Mouse (Mus musculus): Measurements from ENCODE around the gene Tmem179b. TPM values are rescaled to one million over a fixed set of nuclear protein-coding genes. Genes with fewer than 3 reads are reported as not detected.

The Tmem179b gene
- 34.0 and 34.8 TPM in 2 replicates for polyA plus RNA-seq (2012; ENCODE audit: insufficient read depth, insufficient read length, missing spikeins)

DNA sequence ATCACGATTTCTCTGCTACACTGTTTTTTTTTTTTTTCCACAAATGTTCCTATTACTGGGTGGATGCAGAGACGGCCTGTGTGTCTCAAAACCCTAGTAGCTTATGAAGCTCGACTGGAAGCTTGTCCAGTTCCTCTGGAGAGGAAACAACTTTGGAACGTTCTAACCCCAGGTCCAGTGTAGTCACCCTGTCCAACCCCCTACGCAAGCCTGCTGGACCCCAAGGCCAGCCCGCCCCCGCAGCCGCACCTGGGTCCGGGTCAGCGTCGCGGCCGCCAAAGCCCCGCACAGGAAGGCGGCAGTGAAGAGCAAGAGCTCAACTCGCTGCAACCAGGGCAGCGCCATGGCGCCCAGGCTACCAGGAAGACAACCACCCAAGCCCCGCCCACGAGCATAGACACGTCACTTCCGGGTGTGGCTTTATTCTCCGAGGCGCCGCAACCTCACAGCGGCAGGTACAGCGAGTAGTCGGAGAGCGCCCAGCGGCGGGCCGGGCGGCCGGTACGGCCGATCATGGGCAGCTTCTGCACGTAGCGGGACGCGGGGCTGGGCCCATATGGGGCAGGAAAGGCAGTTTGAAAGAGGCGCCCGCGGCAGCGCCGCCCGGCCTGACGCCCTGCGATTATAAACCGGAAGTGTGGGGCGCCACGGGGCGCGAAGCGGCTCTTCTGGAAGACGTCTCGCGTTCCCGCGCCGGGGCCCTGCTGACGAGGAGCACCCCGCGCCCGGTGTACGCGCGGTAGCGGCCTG, at the start of gene Tmem179b:
TSS of gene Tmem179b (minus strand) at position 382 of the 750 bp plus-strand sequence.
- Histone ChIP-seq H3K4me3 (ENCODE audit: insufficient read depth, low read depth, low read length) (peak within 1 kb of the TSS; percentile 90), H3K27ac (replicated peaks; ENCODE audit: low read depth, low read length) (peak within 1 kb of the TSS; percentile 87), H3K4me1 (ENCODE audit: control insufficient read depth, insufficient read depth, insufficient read length, low read length) (peaks cover 14% of the 10 kb centered on the region)

DNA sequence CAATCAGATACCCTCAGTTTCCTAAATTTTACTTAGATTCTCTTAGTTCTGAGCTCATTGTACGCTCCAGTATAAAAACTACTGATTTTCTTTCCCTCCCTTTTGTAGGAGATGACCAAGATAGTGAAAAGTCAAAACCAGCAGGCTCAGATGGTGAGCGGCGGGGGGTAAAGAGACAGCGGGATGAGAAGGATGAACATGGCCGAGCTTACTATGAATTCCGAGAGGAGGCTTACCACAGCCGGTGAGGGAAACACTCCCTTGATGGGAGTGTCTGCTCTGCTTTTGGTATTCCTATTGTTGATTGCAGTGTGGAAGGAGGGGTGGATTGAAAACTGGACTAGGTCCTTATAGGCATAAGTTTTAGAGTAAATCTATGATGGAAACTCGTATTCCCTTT, 48.4 kb upstream of the Tmem179b start:
- Histone ChIP-seq H3K4me3 (ENCODE audit: insufficient read depth, low read depth, low read length) (peak overlapping the region; percentile 10), H3K4me1 (ENCODE audit: control insufficient read depth, insufficient read depth, insufficient read length, low read length) (peaks cover 4% of the 10 kb centered on the region; the same call in 1 of the 2 replicates), H3K27ac (replicated peaks; ENCODE audit: low read depth, low read length) (no peak overlapping the region)

DNA sequence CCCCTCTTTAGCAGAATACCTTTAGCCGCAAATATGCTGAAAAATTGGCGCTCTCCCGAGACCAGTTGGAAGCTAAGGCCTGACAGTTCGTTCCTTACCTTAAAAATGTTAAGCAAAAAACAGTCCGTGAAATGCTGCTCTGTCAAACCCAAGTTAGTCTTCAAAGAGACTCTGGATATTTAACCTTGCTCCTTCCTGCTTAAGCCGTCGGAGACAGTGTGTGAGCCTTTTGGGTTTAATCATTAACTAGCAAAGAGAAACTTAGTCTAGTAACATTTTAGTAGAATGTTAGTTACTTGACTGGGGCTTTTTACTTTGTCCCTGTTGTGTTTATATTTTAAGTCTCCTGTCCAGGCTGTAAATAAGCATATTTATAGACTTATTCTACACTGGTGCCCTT, 46.9 kb upstream of the Tmem179b start:
- Histone ChIP-seq H3K4me3 (ENCODE audit: insufficient read depth, low read depth, low read length) (peak overlapping the region; percentile 85), H3K27ac (replicated peaks; ENCODE audit: low read depth, low read length) (peak overlapping the region; percentile 97), H3K4me1 (ENCODE audit: control insufficient read depth, insufficient read depth, insufficient read length, low read length) (peaks cover 4% of the 10 kb centered on the region; the same call in 1 of the 2 replicates)

DNA sequence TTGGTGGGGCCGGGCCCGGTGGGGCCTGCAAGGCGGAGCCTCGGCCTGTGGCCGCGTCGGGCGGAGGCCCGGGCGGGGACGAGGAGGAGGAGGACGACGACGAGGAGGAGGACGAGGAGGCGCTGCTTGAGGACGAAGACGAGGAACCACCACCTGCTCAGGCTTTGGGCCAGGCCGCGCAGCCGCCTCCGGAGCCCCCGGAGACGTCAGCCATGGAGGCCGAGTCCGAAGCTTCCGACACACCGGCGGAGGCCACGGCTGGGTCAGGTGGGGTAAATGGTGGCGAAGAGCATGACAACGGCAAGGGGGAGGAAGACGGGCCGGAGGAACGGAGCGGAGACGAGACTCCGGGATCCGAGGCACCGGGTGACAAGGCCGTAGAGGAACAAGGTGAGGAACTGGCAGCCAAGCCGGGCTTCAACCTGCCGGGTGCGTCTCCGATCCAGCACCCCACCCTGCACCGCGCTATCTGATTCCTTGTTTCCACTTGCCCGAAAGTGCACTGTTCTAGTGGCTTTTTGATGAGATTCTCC, 46.2 kb upstream of the Tmem179b start:
- H3K4me3 ChIP-seq (ENCODE audit: insufficient read depth, low read depth, low read length): peak overlapping the region; percentile 85
- H3K27ac ChIP-seq (replicated peaks; ENCODE audit: low read depth, low read length): peak overlapping the region; percentile 97
- H3K4me1 ChIP-seq (ENCODE audit: control insufficient read depth, insufficient read depth, insufficient read length, low read length): peaks cover 4% of the 10 kb centered on the region; the same call in 1 of the 2 replicates

DNA sequence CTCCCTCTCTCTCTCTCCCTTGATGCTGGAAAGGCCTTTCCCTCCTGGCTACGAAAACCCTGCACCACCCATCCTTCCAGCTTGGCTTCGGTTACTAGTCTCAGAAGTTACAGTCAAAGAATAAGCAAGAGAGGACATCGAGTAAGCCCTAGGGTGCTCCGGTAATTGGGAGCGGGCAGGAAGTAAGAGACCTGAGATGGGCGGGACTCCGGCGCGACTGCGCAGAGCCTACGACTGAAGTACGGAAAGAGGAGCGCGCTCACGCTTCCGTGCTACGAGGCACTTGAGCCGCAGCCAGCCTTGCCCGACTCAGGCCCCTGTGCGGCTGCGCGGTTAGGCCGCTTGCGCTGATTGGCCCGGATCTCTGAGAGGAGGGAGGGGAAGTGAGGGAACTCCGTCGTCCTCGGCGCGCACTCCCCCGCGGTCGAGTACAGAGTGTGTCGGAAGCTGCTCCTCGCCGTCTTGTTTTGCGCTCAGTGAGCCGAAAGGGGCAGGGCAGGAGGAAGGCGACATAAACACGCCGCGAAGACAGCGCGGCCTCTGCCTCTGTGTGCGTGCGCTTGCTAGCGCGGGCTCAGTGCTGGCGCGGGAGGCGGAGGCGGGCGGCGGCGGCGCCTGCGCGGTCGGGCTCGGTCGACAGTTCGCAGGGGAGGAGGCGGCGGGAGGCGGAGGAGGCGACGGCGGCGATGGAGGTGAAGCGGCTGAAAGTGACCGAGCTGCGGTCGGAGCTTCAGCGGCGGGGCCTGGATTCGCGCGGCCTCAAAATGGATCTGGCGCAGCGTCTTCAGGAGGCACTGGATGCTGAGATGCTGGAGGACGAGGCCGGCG, 45.5 kb upstream of the Tmem179b start, which contains the start of gene Hnrnpul2:
TSS of gene Hnrnpul2 (plus strand) at position 415 of the 828 bp plus-strand sequence.
- peak within 1 kb of the TSS; percentile 97 for H3K27ac ChIP-seq (replicated peaks; ENCODE audit: low read depth, low read length)
- peak within 1 kb of the TSS; percentile 85 for H3K4me3 ChIP-seq (ENCODE audit: insufficient read depth, low read depth, low read length)
- H3K4me1 ChIP-seq (ENCODE audit: control insufficient read depth, insufficient read depth, insufficient read length, low read length): peaks cover 4% of the 10 kb centered on the region; the same call in 1 of the 2 replicates

DNA sequence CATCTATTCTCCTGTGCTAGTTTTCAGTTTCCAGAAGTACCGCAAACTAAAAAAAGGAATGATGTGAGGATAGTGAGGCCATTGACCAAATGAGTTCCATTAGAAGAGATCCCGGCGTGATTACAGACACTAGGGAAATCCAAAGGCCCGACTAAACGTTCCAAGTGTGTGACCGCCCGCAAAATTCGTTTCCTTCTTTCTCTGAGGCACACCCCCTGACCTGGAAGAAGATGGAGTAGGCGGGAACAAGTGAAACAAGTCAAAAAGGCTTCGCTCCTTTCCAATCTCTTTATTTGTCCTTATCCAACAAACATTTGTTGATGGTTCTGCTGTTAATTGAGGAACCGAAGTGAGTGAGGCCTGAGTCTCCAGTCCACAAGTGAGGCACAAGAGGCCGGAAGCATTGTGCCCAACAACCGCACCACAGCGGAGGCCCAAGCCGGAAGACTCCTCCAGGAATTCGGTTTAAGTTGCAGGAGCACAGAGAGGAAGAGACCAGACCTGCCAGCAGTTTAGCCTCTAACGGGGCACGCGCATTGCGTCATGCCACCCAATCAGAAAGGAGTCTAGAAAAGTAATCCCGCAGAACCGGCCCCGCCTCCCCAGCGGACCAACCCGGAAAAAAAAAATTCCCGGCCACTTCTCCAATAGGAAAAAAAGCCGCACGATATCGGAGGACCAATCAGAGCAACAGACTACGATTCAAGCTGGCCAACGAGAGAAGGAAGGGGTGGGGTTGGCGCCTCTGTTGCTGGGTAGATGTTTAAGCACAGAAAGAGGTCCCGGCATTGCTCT, 44.7 kb upstream of the Tmem179b start, which contains the start of gene Ttc9c:
TSS of gene Ttc9c (minus strand) at position 533 of the 795 bp plus-strand sequence.
- Histone ChIP-seq H3K27ac (replicated peaks; ENCODE audit: low read depth, low read length) (peak within 1 kb of the TSS; percentile 97), H3K4me1 (ENCODE audit: control insufficient read depth, insufficient read depth, insufficient read length, low read length) (peaks cover 4% of the 10 kb centered on the region; the same call in 1 of the 2 replicates), H3K4me3 (ENCODE audit: insufficient read depth, low read depth, low read length) (peak within 1 kb of the TSS; percentile 85)

DNA sequence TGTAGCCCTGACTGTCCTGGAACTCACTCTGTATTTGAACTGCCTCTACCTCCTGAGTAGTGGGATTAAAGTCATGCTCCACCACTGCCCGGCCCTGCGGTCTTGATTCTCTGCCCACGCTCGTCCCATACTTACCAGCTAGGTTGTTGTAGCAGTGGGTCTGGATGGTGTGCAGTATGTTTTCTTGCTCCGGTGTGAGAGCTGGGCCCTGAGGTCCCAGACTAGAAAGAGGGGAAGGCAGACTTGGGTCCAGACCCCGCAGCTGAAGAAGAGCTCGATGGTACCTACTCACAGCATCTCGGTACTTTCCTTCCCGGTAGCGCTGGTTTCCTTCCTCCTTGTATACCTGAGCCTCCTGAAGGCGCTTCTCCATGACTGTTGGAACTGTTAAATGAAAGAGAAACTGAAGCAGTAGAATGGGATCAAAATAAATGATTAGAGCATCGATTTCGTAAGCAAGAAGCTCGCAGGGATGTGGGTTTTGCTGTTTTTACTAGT, 44.1 kb upstream of the Tmem179b start:
- H3K27ac ChIP-seq (replicated peaks; ENCODE audit: low read depth, low read length): peak overlapping the region; percentile 96
- peak overlapping the region; percentile 67 for H3K4me3 ChIP-seq (ENCODE audit: insufficient read depth, low read depth, low read length)
- H3K4me1 ChIP-seq (ENCODE audit: control insufficient read depth, insufficient read depth, insufficient read length, low read length): peaks cover 4% of the 10 kb centered on the region; the same call in 1 of the 2 replicates

DNA sequence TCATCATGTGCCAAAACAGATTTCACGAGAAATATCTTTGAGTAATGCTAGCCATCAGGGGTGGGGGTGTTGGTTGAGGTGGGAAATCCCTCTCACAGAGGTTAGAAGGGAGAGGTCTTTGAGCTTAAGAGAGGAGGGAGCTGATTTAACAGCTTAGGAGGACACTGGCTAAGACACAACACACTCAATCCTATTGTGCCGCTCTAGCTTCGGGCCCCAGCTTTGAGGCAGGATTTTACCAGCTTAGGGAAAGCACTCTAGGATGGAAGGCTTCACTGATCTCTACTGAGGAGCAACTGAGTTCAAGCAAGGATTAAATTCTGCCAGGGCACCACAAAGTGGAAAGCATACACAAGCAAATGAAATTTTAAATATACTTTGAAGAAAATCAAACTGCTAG, 42.7 kb upstream of the Tmem179b start:
- H3K27ac ChIP-seq (replicated peaks; ENCODE audit: low read depth, low read length): no peak overlapping the region
- H3K4me3 ChIP-seq (ENCODE audit: insufficient read depth, low read depth, low read length): no peak overlapping the region
- H3K4me1 ChIP-seq (ENCODE audit: control insufficient read depth, insufficient read depth, insufficient read length, low read length): peaks cover 4% of the 10 kb centered on the region; the same call in 1 of the 2 replicates

DNA sequence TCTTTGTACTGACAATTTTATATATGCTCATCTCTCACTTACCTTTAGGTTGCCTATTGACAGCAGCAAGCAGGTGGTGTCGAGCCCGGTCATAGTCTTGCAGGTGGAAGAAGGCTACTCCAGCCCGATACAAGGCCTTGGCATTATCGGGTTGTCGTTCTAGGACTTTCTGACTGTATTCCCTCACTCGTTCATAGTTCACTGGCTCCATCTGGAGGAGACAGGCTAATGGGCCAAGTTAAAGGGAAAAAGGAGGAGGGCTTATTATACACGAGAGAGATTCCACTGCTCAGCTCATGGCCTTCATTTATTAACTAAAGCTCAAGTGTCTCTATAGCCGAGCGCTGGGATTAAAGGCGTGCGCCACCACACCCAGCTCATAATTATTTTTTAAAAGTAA, 41.5 kb upstream of the Tmem179b start:
- Histone ChIP-seq H3K4me3 (ENCODE audit: insufficient read depth, low read depth, low read length) (no peak overlapping the region), H3K27ac (replicated peaks; ENCODE audit: low read depth, low read length) (no peak overlapping the region), H3K4me1 (ENCODE audit: control insufficient read depth, insufficient read depth, insufficient read length, low read length) (peaks cover 4% of the 10 kb centered on the region; the same call in 1 of the 2 replicates)

DNA sequence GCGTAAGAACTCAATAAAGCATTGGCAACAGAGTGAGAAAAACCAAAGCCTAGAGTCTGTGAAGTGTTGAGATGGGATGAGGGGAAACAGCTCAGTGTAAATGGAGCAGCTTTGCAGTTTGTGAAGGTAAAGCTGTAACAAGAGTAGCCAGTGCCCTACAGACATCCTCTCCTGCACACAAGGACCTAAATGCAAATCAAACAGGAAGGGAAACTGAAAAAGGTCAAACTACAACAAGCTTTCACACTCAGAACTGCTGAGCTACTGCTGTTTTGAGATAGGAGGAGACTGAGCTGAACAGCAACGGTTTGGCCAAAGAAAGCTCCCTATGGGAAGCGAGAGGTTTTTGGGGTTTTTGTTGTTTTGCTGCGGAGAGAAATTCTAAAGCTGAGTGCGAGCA, 32.5 kb upstream of the Tmem179b start:
- peak overlapping the region; percentile 59; the same call in 1 of the 2 replicates for H3K27ac ChIP-seq (replicated peaks; ENCODE audit: low read depth, low read length)
- H3K4me3 ChIP-seq (ENCODE audit: insufficient read depth, low read depth, low read length): no peak overlapping the region
- 0 out of 2 replicates have a peak, but pooled peaks cover 7% of the 10 kb centered on the region for H3K4me1 ChIP-seq (ENCODE audit: control insufficient read depth, insufficient read depth, insufficient read length, low read length)

DNA sequence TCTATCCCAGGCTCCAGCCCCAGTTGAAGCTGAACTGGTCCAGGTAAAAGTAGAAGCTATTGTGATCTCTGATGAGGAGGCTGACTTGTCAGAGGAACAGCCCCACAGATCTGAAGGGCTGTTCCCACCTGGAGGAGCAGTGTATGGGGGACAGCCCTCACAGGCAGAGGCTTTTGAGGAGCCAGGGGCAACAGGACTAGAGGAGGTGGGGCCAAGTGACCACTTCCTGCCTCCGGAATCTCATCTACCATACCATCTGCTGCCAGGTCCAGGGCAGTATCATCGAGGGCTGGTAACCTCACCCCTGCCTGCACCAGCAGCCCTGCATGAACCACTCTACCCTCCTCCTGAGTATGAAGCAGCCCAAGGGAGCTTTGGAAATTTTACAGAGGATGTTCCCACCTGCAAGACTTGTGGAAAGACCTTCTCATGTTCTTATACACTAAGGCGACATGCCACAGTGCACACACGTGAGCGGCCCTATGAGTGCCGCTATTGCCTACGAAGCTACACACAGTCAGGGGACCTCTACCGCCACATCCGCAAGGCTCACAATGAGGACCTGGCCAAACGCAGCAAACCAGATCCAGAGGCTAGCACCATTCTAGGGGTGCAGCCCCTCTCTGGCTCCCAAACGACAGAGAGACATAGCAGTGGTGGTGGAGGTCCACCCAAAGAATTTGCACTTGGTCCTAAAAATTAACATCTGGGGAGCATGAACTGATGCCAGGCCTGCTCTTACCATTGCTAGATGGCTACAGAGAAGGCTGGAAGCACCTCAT, 29.8 kb upstream of the Tmem179b start:
- no peak overlapping the region for H3K27ac ChIP-seq (replicated peaks; ENCODE audit: low read depth, low read length)
- no peak overlapping the region for H3K4me3 ChIP-seq (ENCODE audit: insufficient read depth, low read depth, low read length)

DNA sequence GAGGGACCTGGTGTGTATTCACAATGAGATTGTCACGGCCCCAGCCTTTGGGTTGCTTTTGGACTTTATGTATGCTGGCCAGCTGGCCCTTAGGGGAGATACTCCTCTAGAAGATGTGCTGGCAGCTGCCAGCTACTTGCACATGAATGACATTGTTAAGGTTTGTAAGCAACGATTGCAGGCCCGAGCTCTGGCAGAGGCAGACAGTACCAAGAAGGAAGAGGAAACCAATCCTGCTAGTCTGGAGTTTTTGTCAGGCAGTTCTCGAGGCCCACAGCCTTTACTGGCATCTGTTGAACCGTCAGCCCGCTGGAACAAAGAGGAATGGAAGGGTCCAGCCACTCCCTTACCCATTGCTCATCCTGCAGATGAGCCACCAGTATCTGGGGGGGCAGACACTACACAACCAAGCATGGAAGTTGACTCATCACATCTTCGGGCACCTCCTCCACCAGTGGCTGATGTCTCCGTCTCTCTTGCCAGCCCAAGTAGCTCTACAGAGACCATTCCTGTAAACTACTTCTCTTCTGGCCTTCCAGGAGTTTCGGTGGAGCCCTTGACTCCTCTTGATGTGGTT, 29.0 kb upstream of the Tmem179b start:
- no peak overlapping the region for H3K27ac ChIP-seq (replicated peaks; ENCODE audit: low read depth, low read length)
- H3K4me3 ChIP-seq (ENCODE audit: insufficient read depth, low read depth, low read length): 0 out of 2 replicates have a peak overlapping the region, but pooled peaks have one; percentile 72
- H3K4me1 ChIP-seq (ENCODE audit: control insufficient read depth, insufficient read depth, insufficient read length, low read length): 0 out of 2 replicates have a peak, but pooled peaks cover 7% of the 10 kb centered on the region

More for the DNA sequence above, 29.8 kb upstream of the Tmem179b start:
- 0 out of 2 replicates have a peak, but pooled peaks cover 7% of the 10 kb centered on the region for H3K4me1 ChIP-seq (ENCODE audit: control insufficient read depth, insufficient read depth, insufficient read length, low read length)
